10 mouse cellular contexts compared by ENCODE assay signal in genomic region chr9:83664951-83665350, GRCm38 (mm10).
DNase-seq lines count a peak whose midpoint lies in the region; ATAC-seq lines count a peak whose summit lies in the region.
"Had no signal": no experiment of that assay in that cellular context is flagged by ENCODE, and none has a peak within 500 bp of the region (broad histone marks: within the 10 kb centered on the region; RNA-seq: fewer than 3 reads in every experiment).

No protein-coding gene starts in this region.

- H3K27ac ChIP-seq in kidney, embryonic 15.5 days: no peak overlapping the region
- H3K27ac ChIP-seq in embryonic facial prominence, embryonic 12.5 days: no peak overlapping the region
- H3K27ac ChIP-seq in hindbrain, embryonic 13.5 days: peak overlapping the region; percentile 90
- peak overlapping the region; percentile 90 for H3K27ac ChIP-seq in midbrain, embryonic 14.5 days (replicated peaks; ENCODE audit: low read depth, low read length)

- DNase-seq in kidney, postnatal 14 days: no peak
- DNase-seq in midbrain, embryonic 14.5 days: peak; percentile 57
- no peak for DNase-seq in cerebellum, postnatal 36 days
- no peak for DNase-seq in frontal cortex, postnatal 36 days (ENCODE audit: low spot score in 2 of 2)
- no peak for DNase-seq in gastrocnemius, postnatal 36 days
- DNase-seq: adrenal gland, postnatal 14 days; kidney, adult 18-20 months had no signal

- WGBS in kidney, embryonic 15.5 days: 42% methylated on average over 8 of the region's 8 CpGs
- WGBS in embryonic facial prominence, embryonic 12.5 days: 37% methylated on average over 8 of the region's 8 CpGs
- 38% methylated on average over 8 of the region's 8 CpGs for WGBS in hindbrain, embryonic 13.5 days
- 19% methylated on average over 8 of the region's 8 CpGs for WGBS in midbrain, embryonic 14.5 days

- no peaks in the 10 kb centered on the region for H3K36me3 ChIP-seq in kidney, embryonic 15.5 days
- H3K36me3 ChIP-seq in embryonic facial prominence, embryonic 12.5 days: no peaks in the 10 kb centered on the region
- no peaks in the 10 kb centered on the region for H3K36me3 ChIP-seq in hindbrain, embryonic 13.5 days
- H3K36me3 ChIP-seq in midbrain, embryonic 14.5 days (ENCODE audit: control insufficient read depth, insufficient read depth, low read length): no peaks in the 10 kb centered on the region

- H3K4me2 ChIP-seq in kidney, embryonic 15.5 days: peak overlapping the region; percentile 68
- H3K4me2 ChIP-seq in embryonic facial prominence, embryonic 12.5 days (replicated peaks): peak overlapping the region; percentile 53
- H3K4me2 ChIP-seq in hindbrain, embryonic 13.5 days: peak overlapping the region; percentile 61
- peak overlapping the region; percentile 67 for H3K4me2 ChIP-seq in midbrain, embryonic 14.5 days (ENCODE audit: low read length)

- intact Hi-C loops in gastrocnemius, postnatal 36 days (cut with DNase I): no loop called here

- 0 out of 2 replicates have a peak, but pooled peaks cover 3% of the 10 kb centered on the region for H3K9me3 ChIP-seq in kidney, embryonic 15.5 days (replicated peaks)
- H3K9me3 ChIP-seq in embryonic facial prominence, embryonic 12.5 days: no peaks in the 10 kb centered on the region
- no peaks in the 10 kb centered on the region for H3K9me3 ChIP-seq in hindbrain, embryonic 13.5 days
- no peaks in the 10 kb centered on the region for H3K9me3 ChIP-seq in midbrain, embryonic 14.5 days (ENCODE audit: control insufficient read depth, low read length)

- H3K27me3 ChIP-seq in kidney, embryonic 15.5 days: no peaks in the 10 kb centered on the region
- no peaks in the 10 kb centered on the region for H3K27me3 ChIP-seq in embryonic facial prominence, embryonic 12.5 days
- no peaks in the 10 kb centered on the region for H3K27me3 ChIP-seq in hindbrain, embryonic 13.5 days
- H3K27me3 ChIP-seq in midbrain, embryonic 14.5 days (ENCODE audit: control insufficient read depth, insufficient read depth, low read length): no peaks in the 10 kb centered on the region

- H3K9ac ChIP-seq in kidney, embryonic 15.5 days: no peak overlapping the region
- no peak overlapping the region for H3K9ac ChIP-seq in embryonic facial prominence, embryonic 12.5 days
- peak overlapping the region; percentile 67 for H3K9ac ChIP-seq in hindbrain, embryonic 13.5 days
- H3K9ac ChIP-seq in midbrain, embryonic 14.5 days (replicated peaks; ENCODE audit: low read length): peak overlapping the region; percentile 66

- peak overlapping the region; percentile 44 for H3K4me3 ChIP-seq in kidney, embryonic 15.5 days (replicated peaks)
- peak overlapping the region; percentile 36; the same call in 1 of the 2 replicates for H3K4me3 ChIP-seq in embryonic facial prominence, embryonic 12.5 days
- peak overlapping the region; percentile 41 for H3K4me3 ChIP-seq in hindbrain, embryonic 13.5 days
- H3K4me3 ChIP-seq in midbrain, embryonic 14.5 days (replicated peaks; ENCODE audit: low read depth, low read length): peak overlapping the region; percentile 38

- ATAC-seq in kidney, embryonic 15.5 days (replicated peaks; ENCODE audit: low FRiP score): no peak
- ATAC-seq in embryonic facial prominence, embryonic 12.5 days (ENCODE audit: insufficient number of reproducible peaks, insufficient read depth, low FRiP score, low TSS enrichment): no peak
- ATAC-seq in hindbrain, embryonic 13.5 days (ENCODE audit: low FRiP score): peak; percentile 37; the same call in 1 of the 2 replicates
- ATAC-seq in midbrain, embryonic 14.5 days (ENCODE audit: low FRiP score, low TSS enrichment): peak; percentile 25; the same call in 1 of the 2 replicates

- 0 out of 2 replicates have a peak, but pooled peaks cover 2% of the 10 kb centered on the region for H3K4me1 ChIP-seq in kidney, embryonic 15.5 days
- H3K4me1 ChIP-seq in embryonic facial prominence, embryonic 12.5 days: no peaks in the 10 kb centered on the region
- H3K4me1 ChIP-seq in hindbrain, embryonic 13.5 days (replicated peaks): peaks cover 11% of the 10 kb centered on the region
- peaks cover 7% of the 10 kb centered on the region; the same call in 1 of the 2 replicates for H3K4me1 ChIP-seq in midbrain, embryonic 14.5 days (ENCODE audit: control insufficient read depth, insufficient read depth, low read length)

Comparison
In these comparisons a context has a peak if more than half of its experiments do, and no peak if none do; other contexts are left out.
1. ATAC-seq: peak in hindbrain, embryonic 13.5 days (single experiment) and midbrain, embryonic 14.5 days (single experiment); none in kidney, embryonic 15.5 days (single experiment) and embryonic facial prominence, embryonic 12.5 days (single experiment).
2. H3K27ac ChIP-seq: peak in hindbrain, embryonic 13.5 days (single experiment) and midbrain, embryonic 14.5 days (single experiment); none in kidney, embryonic 15.5 days (single experiment) and embryonic facial prominence, embryonic 12.5 days (single experiment).
3. H3K9ac ChIP-seq: peak in hindbrain, embryonic 13.5 days (single experiment) and midbrain, embryonic 14.5 days (single experiment); none in kidney, embryonic 15.5 days (single experiment) and embryonic facial prominence, embryonic 12.5 days (single experiment).
4. Peak in every context shown above with its lines, with median percentiles within 50 percentile points of each other: H3K4me2 ChIP-seq and H3K4me3 ChIP-seq.